Mouse (Mus musculus): Measurements from ENCODE around the gene Wwp2. TPM values are rescaled to one million over a fixed set of nuclear protein-coding genes. Genes with fewer than 3 reads are reported as not detected.

Wwp2 gene
- polyA plus RNA-seq, 1 experiment: 39.5 TPM

DNA sequence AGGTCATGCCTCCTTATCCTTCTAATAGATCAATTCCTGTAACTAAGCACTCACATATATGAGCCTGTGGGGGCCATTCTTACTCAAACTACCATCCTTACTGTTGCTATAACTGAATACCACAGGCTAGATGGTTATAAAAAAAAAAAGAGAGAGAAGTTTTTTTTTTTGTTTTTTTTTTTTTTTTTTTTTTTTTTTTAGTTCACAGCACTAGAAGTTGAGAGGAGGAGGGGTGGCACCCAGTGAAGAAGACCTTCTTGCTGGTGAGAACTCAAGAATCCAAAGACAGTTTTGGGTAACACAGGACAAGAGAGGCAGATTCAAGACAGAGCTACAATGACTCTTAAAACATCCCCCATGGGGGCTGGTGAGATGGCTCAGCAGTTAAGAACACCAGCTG lies 40.8 kb upstream of the Wwp2 start:
- no peaks in the 10 kb centered on the region for H3K4me1 ChIP-seq (ENCODE audit: control insufficient read depth, insufficient read depth, insufficient read length)
- H3K27me3 ChIP-seq (ENCODE audit: control insufficient read depth, insufficient read depth, low read length): no peaks in the 10 kb centered on the region
- no peak overlapping the region for H3K27ac ChIP-seq (ENCODE audit: insufficient read depth, low read length)
- no peak for DNase-seq (ENCODE audit: low read depth in 1 of 2, low spot score in 2 of 2)
- TF ChIP-seq POLR2A (IDR thresholded peaks at IDR 0.05; ENCODE audit: low read depth, low read length): no peak
- TF ChIP-seq CTCF (IDR thresholded peaks at IDR 0.05; ENCODE audit: extremely low read depth, insufficient read depth, insufficient read length, insufficient replicate concordance): no peak
- H3K4me3 ChIP-seq (ENCODE audit: extremely low read depth, insufficient read depth, insufficient read length): no peak overlapping the region
- H3K36me3 ChIP-seq (ENCODE audit: control insufficient read depth, insufficient read depth, low read length): no peaks in the 10 kb centered on the region

DNA sequence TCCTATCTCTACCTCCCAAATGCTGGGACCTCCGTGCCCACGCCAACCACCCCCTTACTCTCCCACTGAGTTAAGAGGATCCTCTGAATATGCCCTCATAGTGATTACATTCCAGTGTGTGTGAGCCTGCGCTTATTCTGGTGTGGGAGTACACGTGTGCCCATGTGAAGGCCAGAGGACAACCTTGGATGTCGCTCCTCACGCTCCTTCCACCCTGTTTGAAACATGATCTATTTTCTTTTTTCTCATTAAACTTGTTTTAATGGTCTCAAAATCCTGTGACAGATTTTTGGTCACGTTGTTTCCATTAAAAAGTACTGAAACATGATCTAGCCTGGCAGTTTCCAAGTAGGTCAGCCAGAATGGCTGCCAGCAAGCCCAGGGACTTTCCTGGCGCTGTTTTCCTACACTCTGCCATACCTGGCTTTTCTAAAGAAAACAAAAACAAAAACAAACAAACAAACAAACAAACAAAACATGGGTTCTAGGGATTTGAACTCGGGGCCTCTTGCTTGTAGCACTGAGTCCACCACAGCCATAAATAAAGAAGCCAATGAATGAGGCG lies 40.0 kb upstream of the Wwp2 start:
- 90% methylated on average over 10 of the region's 10 CpGs for WGBS
- Histone ChIP-seq H3K4me1 (ENCODE audit: control insufficient read depth, insufficient read depth, insufficient read length) (no peaks in the 10 kb centered on the region), H3K4me3 (ENCODE audit: extremely low read depth, insufficient read depth, insufficient read length) (no peak overlapping the region), H3K27ac (ENCODE audit: insufficient read depth, low read length) (no peak overlapping the region), H3K27me3 (ENCODE audit: control insufficient read depth, insufficient read depth, low read length) (no peaks in the 10 kb centered on the region), H3K36me3 (ENCODE audit: control insufficient read depth, insufficient read depth, low read length) (no peaks in the 10 kb centered on the region)
- TF ChIP-seq CTCF (IDR thresholded peaks at IDR 0.05; ENCODE audit: extremely low read depth, insufficient read depth, insufficient read length, insufficient replicate concordance) (no peak), POLR2A (IDR thresholded peaks at IDR 0.05; ENCODE audit: low read depth, low read length) (no peak)
- DNase-seq (ENCODE audit: low read depth in 1 of 2, low spot score in 2 of 2): no peak

DNA sequence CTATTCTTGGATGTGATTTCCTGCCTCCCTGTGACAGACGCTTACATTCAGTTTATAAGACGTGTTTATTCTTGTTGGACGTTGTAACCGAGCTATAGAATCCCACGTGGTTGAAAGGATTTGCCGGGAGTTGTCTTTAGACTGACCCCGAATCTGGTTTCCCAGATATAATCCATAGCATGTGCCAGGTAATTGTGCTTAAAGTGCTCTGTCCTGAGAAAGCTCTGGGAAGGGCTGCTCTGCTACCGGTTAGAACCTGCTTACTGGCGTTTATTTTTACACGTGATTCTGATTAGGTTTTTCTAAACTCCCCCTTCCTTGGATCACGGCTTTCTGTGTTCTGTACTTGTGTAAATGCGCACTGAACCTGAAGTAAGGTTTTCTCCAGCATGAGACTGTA lies 38.5 kb upstream of the Wwp2 start:
- Histone ChIP-seq H3K27me3 (ENCODE audit: control insufficient read depth, insufficient read depth, low read length) (no peaks in the 10 kb centered on the region), H3K4me1 (ENCODE audit: control insufficient read depth, insufficient read depth, insufficient read length) (peaks cover under 1% of the 10 kb centered on the region; the same call in 1 of the 2 replicates), H3K4me3 (ENCODE audit: extremely low read depth, insufficient read depth, insufficient read length) (no peak overlapping the region), H3K27ac (ENCODE audit: insufficient read depth, low read length) (no peak overlapping the region), H3K36me3 (ENCODE audit: control insufficient read depth, insufficient read depth, low read length) (no peaks in the 10 kb centered on the region)
- TF ChIP-seq CTCF (IDR thresholded peaks at IDR 0.05; ENCODE audit: extremely low read depth, insufficient read depth, insufficient read length, insufficient replicate concordance) (no peak), POLR2A (IDR thresholded peaks at IDR 0.05; ENCODE audit: low read depth, low read length) (no peak)
- WGBS: 85% methylated on average over 12 of the region's 12 CpGs
- DNase-seq (ENCODE audit: low read depth in 1 of 2, low spot score in 2 of 2): no peak

DNA sequence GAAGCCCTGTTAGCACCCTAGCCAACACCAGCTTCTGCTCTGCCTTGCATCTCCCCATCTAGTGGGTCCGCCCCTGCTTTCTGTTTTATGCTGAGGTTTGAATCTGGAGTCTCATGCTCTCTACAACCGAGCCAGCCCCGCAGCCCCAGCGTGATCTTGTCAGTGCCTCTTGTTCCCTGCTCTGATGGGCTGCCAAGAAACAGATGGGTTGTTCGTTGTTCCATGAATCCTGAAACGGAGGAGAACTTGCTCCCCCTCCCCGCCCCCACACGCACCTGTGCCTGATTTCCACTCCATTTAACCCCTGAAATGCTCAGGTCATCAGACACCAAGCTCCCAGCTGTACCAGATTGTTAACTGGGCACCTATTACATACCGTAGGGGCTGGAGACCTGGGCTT lies 36.7 kb upstream of the Wwp2 start:
- WGBS: 69% methylated on average over 9 of the region's 9 CpGs
- no peaks in the 10 kb centered on the region for H3K27me3 ChIP-seq (ENCODE audit: control insufficient read depth, insufficient read depth, low read length)
- no peaks in the 10 kb centered on the region for H3K36me3 ChIP-seq (ENCODE audit: control insufficient read depth, insufficient read depth, low read length)
- H3K4me1 ChIP-seq (ENCODE audit: control insufficient read depth, insufficient read depth, insufficient read length): peaks cover 5% of the 10 kb centered on the region; the same call in 1 of the 2 replicates
- H3K27ac ChIP-seq (ENCODE audit: insufficient read depth, low read length): no peak overlapping the region
- no peak overlapping the region for H3K4me3 ChIP-seq (ENCODE audit: extremely low read depth, insufficient read depth, insufficient read length)
- DNase-seq (ENCODE audit: low read depth in 1 of 2, low spot score in 2 of 2): no peak
- TF ChIP-seq POLR2A (IDR thresholded peaks at IDR 0.05; ENCODE audit: low read depth, low read length) (no peak), CTCF (IDR thresholded peaks at IDR 0.05; ENCODE audit: extremely low read depth, insufficient read depth, insufficient read length, insufficient replicate concordance) (no peak)

DNA sequence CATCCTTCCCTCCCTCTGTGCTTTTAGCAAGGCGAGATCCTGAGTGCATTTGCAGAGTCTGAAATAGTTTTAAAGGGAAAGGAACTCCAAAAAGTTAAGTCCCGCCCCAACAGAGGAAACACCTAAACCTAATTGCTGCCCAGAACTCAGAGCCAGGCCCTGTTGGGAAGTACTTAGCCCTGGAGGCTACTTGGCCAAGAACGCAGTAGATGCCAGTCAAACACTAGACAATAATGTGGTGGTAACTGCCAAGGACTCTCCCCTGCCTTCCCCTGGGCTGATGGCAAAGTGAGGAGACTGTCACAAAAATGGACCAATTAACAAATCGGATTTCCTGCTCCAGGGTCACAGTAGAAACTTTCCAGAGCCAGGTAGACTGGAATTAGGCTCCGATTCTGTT lies 34.3 kb upstream of the Wwp2 start:
- peaks cover 5% of the 10 kb centered on the region; the same call in 1 of the 2 replicates for H3K4me1 ChIP-seq (ENCODE audit: control insufficient read depth, insufficient read depth, insufficient read length)
- no peaks in the 10 kb centered on the region for H3K27me3 ChIP-seq (ENCODE audit: control insufficient read depth, insufficient read depth, low read length)
- TF ChIP-seq POLR2A (IDR thresholded peaks at IDR 0.05; ENCODE audit: low read depth, low read length): no peak
- no peak for TF ChIP-seq CTCF (IDR thresholded peaks at IDR 0.05; ENCODE audit: extremely low read depth, insufficient read depth, insufficient read length, insufficient replicate concordance)
- H3K27ac ChIP-seq (ENCODE audit: insufficient read depth, low read length): no peak overlapping the region
- no peak for DNase-seq (ENCODE audit: low read depth in 1 of 2, low spot score in 2 of 2)
- H3K36me3 ChIP-seq (ENCODE audit: control insufficient read depth, insufficient read depth, low read length): no peaks in the 10 kb centered on the region
- WGBS: 88% methylated on average over 5 of the region's 5 CpGs
- no peak overlapping the region for H3K4me3 ChIP-seq (ENCODE audit: extremely low read depth, insufficient read depth, insufficient read length)

DNA sequence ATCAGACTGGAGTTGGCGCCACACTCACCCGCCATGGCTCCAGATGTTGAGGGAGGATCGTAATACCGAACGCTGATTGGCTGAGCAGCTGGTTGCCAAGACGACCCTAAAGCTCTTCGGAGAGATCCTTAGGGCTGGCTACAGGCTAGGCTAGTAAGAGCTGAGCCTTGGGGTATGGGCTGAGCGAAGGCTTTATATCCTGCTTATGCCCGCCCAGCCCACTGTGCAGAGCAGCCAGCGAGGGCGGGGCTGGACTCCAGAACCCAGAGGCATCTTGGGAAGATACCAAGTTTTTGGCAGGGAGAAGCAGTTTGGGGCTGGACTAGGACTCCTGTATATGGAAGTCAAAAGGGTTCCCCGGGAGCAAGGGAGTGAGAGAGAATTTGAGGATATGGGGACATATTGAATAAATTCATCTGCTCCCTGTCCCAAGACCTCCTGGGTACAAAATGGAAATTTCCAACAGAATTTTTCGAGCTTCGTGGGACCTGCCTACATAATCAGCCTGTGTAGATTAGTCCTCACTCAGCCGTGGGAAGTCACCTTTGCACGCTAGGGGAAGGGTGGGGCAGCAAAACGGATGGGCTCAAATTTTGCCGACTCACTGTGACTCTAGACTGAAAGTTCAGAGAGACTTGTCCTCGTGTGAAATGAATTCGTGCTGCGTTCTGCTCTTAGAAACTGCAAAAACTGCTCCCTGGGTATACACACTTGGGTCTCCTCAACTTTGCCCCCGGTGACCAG lies 33.0 kb upstream of the Wwp2 start, which contains the start of gene Nqo1:
Nqo1 (minus strand) TSS at position 169 of the 744 bp plus-strand sequence.
- no peak within 1 kb of the TSS; the same call in 1 of the 2 replicates for H3K27ac ChIP-seq (ENCODE audit: insufficient read depth, low read length)
- WGBS: 6% methylated on average over 22 of the region's 22 CpGs
- TF ChIP-seq CTCF (IDR thresholded peaks at IDR 0.05; ENCODE audit: extremely low read depth, insufficient read depth, insufficient read length, insufficient replicate concordance) (no peak), POLR2A (IDR thresholded peaks at IDR 0.05; ENCODE audit: low read depth, low read length) (no peak)
- H3K4me3 ChIP-seq (ENCODE audit: extremely low read depth, insufficient read depth, insufficient read length): peak within 1 kb of the TSS; percentile 29
- DNase-seq (ENCODE audit: low read depth in 1 of 2, low spot score in 2 of 2): peak in 1 of 2 experiments; percentile 14
- no peaks in the 10 kb centered on the region for H3K27me3 ChIP-seq (ENCODE audit: control insufficient read depth, insufficient read depth, low read length)
- H3K4me1 ChIP-seq (ENCODE audit: control insufficient read depth, insufficient read depth, insufficient read length): peaks cover 5% of the 10 kb centered on the region; the same call in 1 of the 2 replicates
- no peaks in the 10 kb centered on the region for H3K36me3 ChIP-seq (ENCODE audit: control insufficient read depth, insufficient read depth, low read length)

DNA sequence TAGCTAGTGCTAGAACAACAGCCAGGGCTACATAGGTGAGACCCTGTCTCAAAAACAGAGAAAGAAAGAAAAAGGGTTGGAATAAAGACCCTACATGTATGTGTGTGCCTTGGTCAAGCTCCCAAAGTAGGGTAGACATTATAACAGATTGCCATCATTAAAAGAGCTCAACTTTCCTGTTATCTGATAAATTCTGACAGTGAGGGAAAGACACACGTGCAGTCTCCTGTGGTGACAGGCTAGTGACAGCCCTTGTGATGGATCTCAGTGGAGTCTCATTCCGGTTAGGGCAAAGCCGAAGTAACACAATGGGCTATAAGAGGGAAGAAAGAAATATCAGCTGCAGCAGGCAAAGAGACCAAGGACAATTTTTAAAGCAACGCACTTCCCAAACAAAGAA lies 32.1 kb upstream of the Wwp2 start:
- Histone ChIP-seq H3K27ac (ENCODE audit: insufficient read depth, low read length) (no peak overlapping the region), H3K4me1 (ENCODE audit: control insufficient read depth, insufficient read depth, insufficient read length) (peaks cover 5% of the 10 kb centered on the region; the same call in 1 of the 2 replicates), H3K4me3 (ENCODE audit: extremely low read depth, insufficient read depth, insufficient read length) (no peak overlapping the region), H3K36me3 (ENCODE audit: control insufficient read depth, insufficient read depth, low read length) (no peaks in the 10 kb centered on the region), H3K27me3 (ENCODE audit: control insufficient read depth, insufficient read depth, low read length) (no peaks in the 10 kb centered on the region)
- DNase-seq (ENCODE audit: low read depth in 1 of 2, low spot score in 2 of 2): no peak
- no peak for TF ChIP-seq POLR2A (IDR thresholded peaks at IDR 0.05; ENCODE audit: low read depth, low read length)
- no peak for TF ChIP-seq CTCF (IDR thresholded peaks at IDR 0.05; ENCODE audit: extremely low read depth, insufficient read depth, insufficient read length, insufficient replicate concordance)
- WGBS: 84% methylated on average over 4 of the region's 4 CpGs

Measured in spleen, adult 2 months (tissue).